Mouse (Mus musculus): ENCODE data around the gene Iqschfp. TPM values are rescaled to one million over a fixed set of nuclear protein-coding genes. Genes with fewer than 3 reads are reported as not detected.

Gene Iqschfp
- polyA plus RNA-seq, 1 experiment = 1.2 TPM

GRCm38 (mm10) chr3:68375100-68375508 is 483.1 kb downstream of the Iqschfp start:
- no peak for DNase-seq
- 38% methylated on average over 10 of the region's 10 CpGs for WGBS
- Histone ChIP-seq H3K4me3 (replicated peaks; ENCODE audit: insufficient read depth, low read depth, low read length) (no peak overlapping the region), H3K4me1 (ENCODE audit: control insufficient read depth, insufficient read depth, low read length) (no peaks in the 10 kb centered on the region), H3K27me3 (ENCODE audit: control insufficient read depth, insufficient read depth, low read length) (no peaks in the 10 kb centered on the region), H3K27ac (ENCODE audit: insufficient read depth, low read length) (no peak overlapping the region)
- no peak for TF ChIP-seq POLR2A (IDR thresholded peaks at IDR 0.05; ENCODE audit: borderline replicate concordance, insufficient read depth, low read length)
- TF ChIP-seq CTCF (IDR thresholded peaks at IDR 0.05; ENCODE audit: borderline replicate concordance, insufficient read depth, low read depth, low read length) = no peak

DNA sequence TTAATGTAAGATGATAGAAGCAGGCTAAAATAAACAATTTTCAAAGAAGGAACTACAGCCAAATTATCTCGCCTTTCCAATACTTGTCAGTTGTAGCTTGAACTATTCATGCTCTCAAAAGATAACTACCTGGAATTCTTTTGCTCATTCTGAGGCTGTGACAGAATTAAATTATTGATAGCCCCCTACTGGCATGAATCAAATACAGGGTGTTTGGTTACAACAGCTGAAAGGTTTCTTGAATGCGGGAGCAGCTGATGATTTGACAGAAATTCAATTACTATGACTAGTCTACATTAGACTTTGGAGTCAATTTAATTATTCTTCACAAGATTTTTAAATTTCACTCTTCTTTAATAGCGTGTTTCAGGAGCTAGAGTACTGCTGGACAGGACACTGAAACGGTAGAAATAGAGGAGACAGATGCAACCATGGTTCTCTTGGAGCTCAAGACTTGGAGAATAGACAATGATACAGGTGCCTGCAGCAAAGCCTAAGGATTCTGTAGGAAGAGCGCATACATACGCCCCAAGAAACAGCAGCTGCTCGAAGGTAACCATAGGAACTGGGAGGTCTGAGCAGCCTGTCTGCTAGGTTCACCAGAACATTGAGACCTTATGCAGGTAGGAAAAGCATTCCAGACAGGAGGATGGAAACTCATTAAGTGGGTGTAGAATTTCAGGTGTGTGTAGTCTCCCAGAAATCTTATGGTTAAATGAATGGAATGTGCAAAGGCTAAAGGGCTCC is 485.6 kb downstream of the Iqschfp start:
- TF ChIP-seq CTCF (IDR thresholded peaks at IDR 0.05; ENCODE audit: borderline replicate concordance, insufficient read depth, low read depth, low read length) (no peak), POLR2A (IDR thresholded peaks at IDR 0.05; ENCODE audit: borderline replicate concordance, insufficient read depth, low read length) (no peak)
- Histone ChIP-seq H3K27me3 (ENCODE audit: control insufficient read depth, insufficient read depth, low read length) (no peaks in the 10 kb centered on the region), H3K27ac (ENCODE audit: insufficient read depth, low read length) (no peak overlapping the region), H3K4me1 (ENCODE audit: control insufficient read depth, insufficient read depth, low read length) (no peaks in the 10 kb centered on the region), H3K4me3 (replicated peaks; ENCODE audit: insufficient read depth, low read depth, low read length) (no peak overlapping the region)
- DNase-seq = no peak
- WGBS = 90% methylated on average over 7 of the region's 7 CpGs

DNA sequence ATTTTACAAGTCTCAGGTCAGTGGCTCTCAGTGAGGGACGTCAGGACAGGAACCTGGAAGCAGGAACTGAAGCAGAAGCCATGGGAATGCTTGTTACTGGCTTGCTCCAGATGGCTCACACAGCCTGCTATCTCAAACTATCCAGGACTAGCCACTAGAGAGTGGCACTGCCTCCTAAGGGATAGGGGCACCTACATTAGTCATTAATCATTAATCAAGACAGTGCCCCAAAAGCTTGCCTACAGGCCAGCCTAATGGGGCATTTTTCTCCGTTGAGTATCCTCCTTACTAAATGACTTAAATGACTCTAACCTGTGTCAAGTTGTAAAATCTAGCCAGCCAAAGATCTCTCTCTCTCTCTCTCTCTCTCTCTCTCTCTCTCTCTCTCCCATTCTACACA is 486.8 kb downstream of the Iqschfp start:
- TF ChIP-seq CTCF (IDR thresholded peaks at IDR 0.05; ENCODE audit: borderline replicate concordance, insufficient read depth, low read depth, low read length) = no peak
- no peak for TF ChIP-seq POLR2A (IDR thresholded peaks at IDR 0.05; ENCODE audit: borderline replicate concordance, insufficient read depth, low read length)
- no peaks in the 10 kb centered on the region; the same call in 1 of the 2 replicates for H3K4me1 ChIP-seq (ENCODE audit: control insufficient read depth, insufficient read depth, low read length)
- no peaks in the 10 kb centered on the region for H3K27me3 ChIP-seq (ENCODE audit: control insufficient read depth, insufficient read depth, low read length)
- WGBS = 70% methylated on average over 2 of the region's 2 CpGs
- H3K27ac ChIP-seq (ENCODE audit: insufficient read depth, low read length) = no peak overlapping the region
- no peak for DNase-seq
- no peak overlapping the region for H3K4me3 ChIP-seq (replicated peaks; ENCODE audit: insufficient read depth, low read depth, low read length)

GRCm38 (mm10) chr3:68379242-68379641 is 487.2 kb downstream of the Iqschfp start:
- WGBS = 61% methylated on average over 7 of the region's 7 CpGs
- no peak for DNase-seq
- H3K27ac ChIP-seq (ENCODE audit: insufficient read depth, low read length) = no peak overlapping the region
- no peaks in the 10 kb centered on the region; the same call in 1 of the 2 replicates for H3K4me1 ChIP-seq (ENCODE audit: control insufficient read depth, insufficient read depth, low read length)
- no peak overlapping the region for H3K4me3 ChIP-seq (replicated peaks; ENCODE audit: insufficient read depth, low read depth, low read length)
- TF ChIP-seq POLR2A (IDR thresholded peaks at IDR 0.05; ENCODE audit: borderline replicate concordance, insufficient read depth, low read length) = no peak
- no peak for TF ChIP-seq CTCF (IDR thresholded peaks at IDR 0.05; ENCODE audit: borderline replicate concordance, insufficient read depth, low read depth, low read length)
- H3K27me3 ChIP-seq (ENCODE audit: control insufficient read depth, insufficient read depth, low read length) = no peaks in the 10 kb centered on the region

GRCm38 (mm10) chr3:68383672-68384071 is 491.6 kb downstream of the Iqschfp start:
- no peak overlapping the region for H3K27ac ChIP-seq (ENCODE audit: insufficient read depth, low read length)
- DNase-seq = peak in 1 of 2 experiments; percentile 14
- TF ChIP-seq CTCF (IDR thresholded peaks at IDR 0.05; ENCODE audit: borderline replicate concordance, insufficient read depth, low read depth, low read length) = no peak
- TF ChIP-seq POLR2A (IDR thresholded peaks at IDR 0.05; ENCODE audit: borderline replicate concordance, insufficient read depth, low read length) = no peak
- H3K4me3 ChIP-seq (replicated peaks; ENCODE audit: insufficient read depth, low read depth, low read length) = no peak overlapping the region
- H3K27me3 ChIP-seq (ENCODE audit: control insufficient read depth, insufficient read depth, low read length) = no peaks in the 10 kb centered on the region
- H3K4me1 ChIP-seq (ENCODE audit: control insufficient read depth, insufficient read depth, low read length) = no peaks in the 10 kb centered on the region; the same call in 1 of the 2 replicates

DNA sequence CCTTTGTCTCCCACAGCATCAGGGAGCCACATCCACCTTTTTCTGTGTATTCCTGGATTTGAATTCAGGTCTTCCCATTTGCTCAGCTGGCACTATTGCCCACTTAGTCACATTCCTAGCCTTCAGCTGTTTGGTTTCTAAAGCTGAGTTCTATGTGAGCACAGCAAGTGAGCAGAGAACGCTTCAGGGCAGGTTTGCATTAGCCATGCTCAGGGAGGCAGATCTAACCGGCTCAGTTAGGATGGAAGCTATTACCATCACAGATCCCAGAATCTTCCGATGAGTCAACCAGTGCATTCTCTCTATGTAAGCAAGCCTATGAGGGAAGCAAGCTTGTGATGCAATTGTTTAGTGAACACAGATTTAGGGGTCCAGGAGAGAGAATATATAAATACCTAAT is 493.5 kb downstream of the Iqschfp start:
- 85% methylated on average over 3 of the region's 3 CpGs for WGBS
- H3K4me1 ChIP-seq (ENCODE audit: control insufficient read depth, insufficient read depth, low read length) = no peaks in the 10 kb centered on the region; the same call in 1 of the 2 replicates

GRCm38 (mm10) chr3:68388023-68388422 is 496.0 kb downstream of the Iqschfp start:
- no peaks in the 10 kb centered on the region; the same call in 1 of the 2 replicates for H3K4me1 ChIP-seq (ENCODE audit: control insufficient read depth, insufficient read depth, low read length)
- WGBS = 57% methylated on average over 3 of the region's 3 CpGs
- H3K27me3 ChIP-seq (ENCODE audit: control insufficient read depth, insufficient read depth, low read length) = no peaks in the 10 kb centered on the region
- TF ChIP-seq CTCF (IDR thresholded peaks at IDR 0.05; ENCODE audit: borderline replicate concordance, insufficient read depth, low read depth, low read length) (no peak), POLR2A (IDR thresholded peaks at IDR 0.05; ENCODE audit: borderline replicate concordance, insufficient read depth, low read length) (no peak)
- no peak for DNase-seq
- no peak overlapping the region for H3K27ac ChIP-seq (ENCODE audit: insufficient read depth, low read length)
- H3K4me3 ChIP-seq (replicated peaks; ENCODE audit: insufficient read depth, low read depth, low read length) = no peak overlapping the region

More for the DNA sequence above, 493.5 kb downstream of the Iqschfp start:
- TF ChIP-seq CTCF (IDR thresholded peaks at IDR 0.05; ENCODE audit: borderline replicate concordance, insufficient read depth, low read depth, low read length) (no peak), POLR2A (IDR thresholded peaks at IDR 0.05; ENCODE audit: borderline replicate concordance, insufficient read depth, low read length) (no peak)
- no peak for DNase-seq
- H3K27me3 ChIP-seq (ENCODE audit: control insufficient read depth, insufficient read depth, low read length) = no peaks in the 10 kb centered on the region
- H3K27ac ChIP-seq (ENCODE audit: insufficient read depth, low read length) = no peak overlapping the region
- H3K4me3 ChIP-seq (replicated peaks; ENCODE audit: insufficient read depth, low read depth, low read length) = no peak overlapping the region

DNA sequence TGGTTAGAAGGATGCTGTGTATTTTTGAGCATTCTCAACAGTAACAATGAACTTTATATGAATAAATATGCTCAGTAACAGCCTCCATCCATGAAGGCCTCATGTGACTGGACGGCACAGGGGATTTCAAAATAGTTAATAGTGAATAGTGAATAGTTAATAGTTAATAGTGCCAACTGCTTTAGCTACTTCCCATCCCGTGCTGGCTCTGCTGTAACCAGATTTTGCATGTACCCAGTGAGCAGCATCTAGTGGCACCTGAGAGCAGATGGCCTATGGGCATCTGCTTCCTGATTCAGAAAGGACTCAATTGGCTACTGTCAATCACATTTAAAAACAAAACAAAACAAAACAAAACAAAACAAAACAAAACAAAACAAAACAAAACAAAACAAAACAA is 501.5 kb downstream of the Iqschfp start:
- TF ChIP-seq POLR2A (IDR thresholded peaks at IDR 0.05; ENCODE audit: borderline replicate concordance, insufficient read depth, low read length) (no peak), CTCF (IDR thresholded peaks at IDR 0.05; ENCODE audit: borderline replicate concordance, insufficient read depth, low read depth, low read length) (no peak)
- Histone ChIP-seq H3K27ac (ENCODE audit: insufficient read depth, low read length) (no peak overlapping the region), H3K4me1 (ENCODE audit: control insufficient read depth, insufficient read depth, low read length) (no peaks in the 10 kb centered on the region), H3K27me3 (ENCODE audit: control insufficient read depth, insufficient read depth, low read length) (no peaks in the 10 kb centered on the region), H3K4me3 (replicated peaks; ENCODE audit: insufficient read depth, low read depth, low read length) (no peak overlapping the region)
- DNase-seq = no peak
- 56% methylated on average over 2 of the region's 2 CpGs for WGBS
